Mouse (Mus musculus) CH12.LX (cell line): Measurements from ENCODE around the gene Zfp541.

ENCODE experiments used
- BHLHE40 ChIP-seq: IDR thresholded peaks from 2 replicates; pipeline ENCODE4 v1.6.1; 2011; ENCODE audit warnings: mild to moderate bottlenecking, low read depth, low read length, improper control_type of control experiment
- CTCF ChIP-seq, 2 experiments: IDR thresholded peaks in 1 of 2; conservative IDR thresholded peaks in 1 of 2; 2 replicates each; pipeline ENCODE4 v1.5.1; 2011 to 2012; ENCODE audit warnings: low read depth in 2 of 2, low read length in 2 of 2, improper control_type of control experiment in 1 of 2, inconsistent platforms in 1 of 2, mild to moderate bottlenecking in 1 of 2, moderate library complexity in 1 of 2
- MAX ChIP-seq: IDR thresholded peaks from 2 replicates; pipeline ENCODE4 v1.6.1; 2011; ENCODE audit warnings: low read length, improper control_type of control experiment
- PAX5 ChIP-seq: IDR thresholded peaks from 2 replicates; pipeline ENCODE4 v1.6.1; 2012; ENCODE audit warnings: low read length, inconsistent platforms, mixed read lengths
- POLR2A ChIP-seq: IDR thresholded peaks from 2 replicates; pipeline ENCODE4 v1.6.1; 2011; ENCODE audit warnings: low read depth, mild to moderate bottlenecking, improper control_type of control experiment, low read length
- SIN3A ChIP-seq: IDR thresholded peaks from 2 replicates; pipeline ENCODE4 v1.6.1; 2012; ENCODE audit warnings: low read length, improper control_type of control experiment, inconsistent platforms
- TCF12 ChIP-seq: IDR thresholded peaks from 2 replicates; pipeline ENCODE4 v1.6.1; 2014; ENCODE audit warnings: low read depth, mild to moderate bottlenecking, inconsistent platforms, low read length, improper control_type of control experiment
- USF1 ChIP-seq: IDR thresholded peaks from 2 replicates; pipeline ENCODE4 v1.6.1; 2014; ENCODE audit warnings: low read depth, mild to moderate bottlenecking, inconsistent platforms, low read length, improper control_type of control experiment

DNA sequence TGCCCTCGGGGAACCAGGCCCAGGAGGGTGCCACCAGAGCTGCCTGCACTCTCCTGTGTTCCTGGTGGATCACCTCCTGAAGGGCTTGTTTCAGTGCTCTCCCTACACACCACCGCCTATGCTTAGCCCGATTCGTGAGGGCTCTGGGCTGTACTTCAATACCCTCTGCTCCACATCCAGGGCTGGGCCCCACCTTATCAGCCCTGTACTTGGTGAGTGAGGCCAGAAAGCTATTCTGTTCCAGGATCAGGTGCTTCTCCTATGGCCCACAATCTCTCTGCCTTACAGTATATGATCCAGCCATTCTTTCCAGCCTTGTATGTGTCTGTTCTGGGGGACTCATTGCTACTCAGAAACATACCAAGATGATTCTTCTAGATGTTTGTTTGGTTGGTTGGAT, 21.7 kb downstream of the Zfp541 start:
- TF ChIP-seq CTCF (conservative IDR thresholded peaks at IDR 0.05 in 1 of 2, IDR thresholded peaks at IDR 0.05 in 1 of 2; ENCODE audit: low read depth in 2 of 2, low read length in 2 of 2), result no peak
- no peak for TF ChIP-seq POLR2A
- TF ChIP-seq BHLHE40, result no peak
- no peak for TF ChIP-seq USF1
- TF ChIP-seq MAX, result no peak
- TF ChIP-seq PAX5, result no peak
- TF ChIP-seq SIN3A, result no peak
- no peak for TF ChIP-seq TCF12
